Mouse (Mus musculus) MEL (cell line): Measurements from ENCODE around the gene Gm20696.

Experiments used
- CTCF ChIP-seq, 3 experiments: IDR thresholded peaks in 2 of 3; conservative IDR thresholded peaks in 1 of 3; 2 replicates each; pipeline ENCODE4 v1.5.1; 2011 to 2012; ENCODE audit warnings: low read length in 3 of 3, low read depth in 2 of 3, mild to moderate bottlenecking in 2 of 3, improper control_type of control experiment in 1 of 3, inconsistent platforms in 1 of 3, mixed read lengths in 1 of 3, moderate library complexity in 1 of 3; ENCODE audit not compliant: control insufficient read depth in 1 of 3, insufficient read depth in 1 of 3, poor library complexity in 1 of 3, severe bottlenecking in 1 of 3
- E2F4 ChIP-seq: IDR thresholded peaks from 2 replicates; pipeline ENCODE4 v1.6.1; 2011; ENCODE audit warnings: low read depth, low read length, improper control_type of control experiment, borderline replicate concordance
- EP300 ChIP-seq, 2 experiments: IDR thresholded peaks; 2 replicates each; pipeline ENCODE4 v1.6.1; 2011; ENCODE audit warnings: improper control_type of control experiment in 2 of 2, low read length in 2 of 2, low read depth in 1 of 2, mild to moderate bottlenecking in 1 of 2
- GABPA ChIP-seq: IDR thresholded peaks from 2 replicates; pipeline ENCODE4 v1.6.1; 2012; ENCODE audit warnings: low read depth, mild to moderate bottlenecking, inconsistent platforms, low read length, improper control_type of control experiment, moderate library complexity
- GATA1 ChIP-seq: IDR thresholded peaks from 2 replicates; pipeline ENCODE4 v1.6.1; 2011; ENCODE audit warnings: low read depth, low read length, improper control_type of control experiment
- MAX ChIP-seq: IDR thresholded peaks from 2 replicates; pipeline ENCODE4 v1.6.1; 2011; ENCODE audit warnings: low read length, improper control_type of control experiment
- MYB ChIP-seq: IDR thresholded peaks from 2 replicates; pipeline ENCODE4 v1.6.1; 2011; ENCODE audit warnings: mild to moderate bottlenecking, low read depth, low read length, improper control_type of control experiment
- POLR2A ChIP-seq, 2 experiments: IDR thresholded peaks; 2 replicates each; pipeline ENCODE4 v1.6.1; 2011 to 2012; ENCODE audit warnings: low read length in 2 of 2, mild to moderate bottlenecking in 2 of 2, control low read depth in 1 of 2, improper control_type of control experiment in 1 of 2, low read depth in 1 of 2, moderate library complexity in 1 of 2; ENCODE audit not compliant: control insufficient read depth in 1 of 2, insufficient read depth in 1 of 2, poor library complexity in 1 of 2
- TBP ChIP-seq: IDR thresholded peaks from 2 replicates; pipeline ENCODE4 v1.8.0; 2011; ENCODE audit warnings: low read depth, low read length, improper control_type of control experiment
- USF1 ChIP-seq: IDR thresholded peaks from 2 replicates; pipeline ENCODE4 v1.6.1; 2014; ENCODE audit warnings: low read depth, mild to moderate bottlenecking, inconsistent platforms, low read length, improper control_type of control experiment, moderate library complexity
- ZKSCAN1 ChIP-seq: IDR thresholded peaks from 2 replicates; pipeline ENCODE4 v1.6.1; 2012; ENCODE audit warnings: low read depth, mild to moderate bottlenecking, inconsistent platforms, low read length, improper control_type of control experiment, moderate library complexity
- ZMIZ1 ChIP-seq: IDR thresholded peaks from 2 replicates; pipeline ENCODE4 v1.6.1; 2012; ENCODE audit warnings: low read depth, mild to moderate bottlenecking, inconsistent platforms, low read length, improper control_type of control experiment, moderate library complexity

DNA sequence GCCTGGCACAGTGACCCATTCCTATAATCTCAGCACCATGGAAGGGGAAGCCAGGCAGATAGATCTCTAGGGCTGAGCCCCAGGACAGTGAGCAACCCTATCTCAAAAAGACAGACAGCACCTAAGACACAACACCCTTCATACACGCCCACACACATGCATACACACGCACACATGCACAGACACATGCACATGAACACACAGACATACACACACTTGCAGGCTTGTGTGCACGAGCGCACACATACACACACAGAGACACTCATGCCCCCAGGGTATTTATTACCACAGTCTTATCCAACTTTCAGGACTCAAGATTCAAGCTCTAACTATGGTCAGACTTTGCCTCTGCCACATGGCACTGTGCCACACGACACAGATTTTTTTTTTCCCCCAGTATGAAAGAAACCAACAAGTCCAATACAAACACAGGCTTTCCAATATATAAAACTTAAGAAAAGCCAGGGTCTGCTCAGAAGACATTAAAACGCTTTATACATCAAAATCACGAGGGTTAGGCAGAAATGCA, 182.3 kb downstream of the Gm20696 start:
- TF ChIP-seq CTCF (IDR thresholded peaks at IDR 0.05 in 2 of 3, conservative IDR thresholded peaks at IDR 0.05 in 1 of 3; ENCODE audit: control insufficient read depth in 1 of 3, insufficient read depth in 1 of 3, low read depth in 2 of 3, low read length in 3 of 3, poor library complexity in 1 of 3, severe bottlenecking in 1 of 3) (no peak), USF1 (no peak), POLR2A (IDR thresholded peaks at IDR 0.05; ENCODE audit: control insufficient read depth in 1 of 2, insufficient read depth in 1 of 2, low read depth in 1 of 2, low read length in 2 of 2, poor library complexity in 1 of 2) (no peak), EP300 (IDR thresholded peaks at IDR 0.05; ENCODE audit: low read depth in 1 of 2, low read length in 2 of 2) (no peak), GATA1 (no peak), ZKSCAN1 (no peak), MYB (no peak), E2F4 (no peak), MAX (no peak), TBP (no peak), GABPA (no peak), ZMIZ1 (no peak)
